Mouse (Mus musculus): ENCODE measurements around the gene Bbs9.
"Not testable (repeated sequence)": the region's sequence is repeated elsewhere in the genome, so short reads cannot be mapped to it uniquely, and the experiment has no call there.

Bbs9 gene

DNA sequence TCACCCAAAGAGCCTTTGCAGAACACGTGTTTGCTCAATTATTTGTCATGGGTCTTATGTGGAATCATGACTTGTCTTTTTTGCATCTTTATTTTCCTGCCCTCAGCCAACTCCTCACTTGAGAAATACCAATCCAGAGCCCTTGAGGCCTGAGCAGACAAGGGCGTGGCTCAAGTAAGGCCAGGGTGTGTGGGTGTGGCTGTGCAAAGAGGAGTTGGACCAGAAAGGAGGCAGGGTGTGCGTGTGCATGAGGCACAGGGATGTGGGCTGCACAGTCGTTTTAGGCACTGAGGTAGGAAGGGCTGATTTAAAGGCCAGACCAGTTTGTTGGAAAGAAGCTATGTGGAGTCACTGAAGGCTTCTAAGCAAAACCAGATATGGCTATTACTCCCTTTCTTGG, 373.7 kb downstream of the Bbs9 start:
- no peak for DNase-seq (ENCODE audit: low spot score in 2 of 2)

GRCm38 (mm10) chr9:22869147-22869546, 393.6 kb downstream of the Bbs9 start:
- not testable (repeated sequence) for DNase-seq (ENCODE audit: low spot score in 2 of 2)

GRCm38 (mm10) chr9:22870661-22871060, 395.1 kb downstream of the Bbs9 start:
- no peak for DNase-seq (ENCODE audit: low spot score in 2 of 2)

DNA sequence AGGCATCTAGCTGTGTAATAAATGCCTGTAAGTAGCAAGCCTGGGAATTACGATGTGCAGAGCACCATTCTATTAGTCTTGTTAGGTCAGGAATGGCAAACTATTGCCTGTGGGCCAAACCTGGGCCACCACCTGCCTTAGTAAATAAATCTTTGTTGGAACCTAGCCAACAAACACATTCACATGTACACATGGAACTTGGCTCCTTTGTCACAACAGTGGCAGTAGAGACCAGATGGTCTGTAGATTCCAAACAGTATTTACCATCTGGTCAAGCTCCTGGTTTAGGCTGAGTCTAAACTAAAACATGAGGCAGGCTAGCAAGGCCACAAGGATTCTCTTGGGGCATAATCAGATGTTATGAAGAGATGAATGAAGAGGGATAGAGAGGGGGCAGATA, 399.7 kb downstream of the Bbs9 start:
- DNase-seq (ENCODE audit: low spot score in 2 of 2) = no peak

DNA sequence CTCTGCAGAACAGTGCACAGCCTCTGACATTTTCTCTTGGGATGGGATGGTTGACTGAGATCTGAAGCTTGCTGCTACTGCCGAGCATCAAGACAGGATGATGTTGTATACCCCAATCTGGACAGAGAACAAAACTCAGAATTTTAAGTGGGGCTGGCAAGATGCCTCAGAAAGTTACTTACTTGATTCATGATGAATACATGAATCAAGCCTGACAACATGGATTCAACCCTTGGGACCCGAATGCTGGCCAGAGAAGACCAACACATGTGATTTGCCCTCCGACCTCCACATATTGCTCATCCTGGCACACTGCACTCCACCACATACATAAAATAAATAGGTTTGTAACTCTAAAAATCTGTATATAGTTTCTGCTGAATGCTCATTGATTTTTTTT, 403.8 kb downstream of the Bbs9 start:
- no peak for DNase-seq (ENCODE audit: low spot score in 2 of 2)

- DNase-seq (ENCODE audit: low spot score in 2 of 2) = no peak
These were observed 410.8 kb downstream of the Bbs9 start for GRCm38 (mm10) chr9:22886351-22886750.

DNA sequence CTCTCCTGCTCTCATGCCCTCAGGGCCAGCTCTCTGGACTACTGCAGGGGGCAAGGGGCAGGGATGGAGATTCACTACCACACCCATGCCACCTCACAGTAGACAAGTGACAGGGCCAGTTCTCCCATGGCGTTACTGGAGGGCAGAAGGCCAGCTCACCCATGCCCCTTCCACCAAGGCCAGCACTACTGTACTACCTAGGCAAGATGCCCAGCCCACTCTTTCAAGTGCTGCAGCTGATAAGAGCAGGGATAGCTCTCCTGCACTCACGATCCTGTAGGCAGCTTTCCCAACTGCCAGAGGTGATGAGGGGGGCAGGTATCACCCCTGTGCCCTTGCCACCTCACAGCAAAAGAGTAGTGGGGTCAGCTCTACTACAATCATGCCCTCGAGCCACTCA, 429.9 kb downstream of the Bbs9 start:
- DNase-seq (ENCODE audit: low spot score in 2 of 2) = no peak

DNA sequence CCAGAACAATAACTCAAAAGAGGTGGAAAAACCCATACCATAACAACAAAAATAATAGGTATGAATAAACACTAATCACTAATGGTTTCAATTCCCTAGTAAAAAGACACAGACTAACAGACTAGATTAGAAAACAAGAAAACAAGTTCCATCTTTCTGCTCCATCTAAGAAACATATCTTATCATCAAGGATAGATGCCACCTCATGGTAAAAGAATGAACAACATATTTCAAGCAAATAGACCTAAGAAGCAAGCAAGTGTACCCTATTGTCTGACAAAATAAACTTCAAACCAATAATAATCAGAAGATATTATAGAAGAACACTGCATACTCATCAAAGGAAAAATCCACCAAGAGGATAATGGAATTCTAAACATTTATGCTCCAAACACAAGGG, 441.3 kb downstream of the Bbs9 start:
- DNase-seq (ENCODE audit: low spot score in 2 of 2) = no peak

DNA sequence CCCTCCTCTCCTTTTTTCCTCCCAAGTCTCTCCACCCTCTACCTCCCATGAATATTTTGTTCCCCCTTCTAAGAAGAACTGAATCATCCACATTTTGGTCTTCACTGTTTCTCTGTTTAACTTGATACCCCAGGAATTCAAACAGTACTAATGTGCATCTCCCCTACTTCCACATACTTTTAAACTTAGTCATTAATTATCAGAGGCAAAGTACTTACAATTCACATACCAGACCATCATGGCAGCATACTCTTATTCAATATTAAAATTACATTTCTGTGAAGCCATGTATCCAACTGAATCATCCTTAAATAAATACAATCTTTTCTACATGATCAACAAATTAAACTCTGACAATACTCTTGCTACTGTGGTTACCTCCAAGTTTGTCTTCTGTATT, 460.1 kb downstream of the Bbs9 start:
- DNase-seq (ENCODE audit: low spot score in 2 of 2) = no peak
